Mouse (Mus musculus) retina, embryonic 14.5 days (tissue): ENCODE measurements around the gene Hal.

ENCODE experiments used
- DNase-seq: peaks from one replicate; pipeline ENCODE4 v3.0.0-alpha.2; 2015; ENCODE audit warnings: low spot score

Hal gene

DNA sequence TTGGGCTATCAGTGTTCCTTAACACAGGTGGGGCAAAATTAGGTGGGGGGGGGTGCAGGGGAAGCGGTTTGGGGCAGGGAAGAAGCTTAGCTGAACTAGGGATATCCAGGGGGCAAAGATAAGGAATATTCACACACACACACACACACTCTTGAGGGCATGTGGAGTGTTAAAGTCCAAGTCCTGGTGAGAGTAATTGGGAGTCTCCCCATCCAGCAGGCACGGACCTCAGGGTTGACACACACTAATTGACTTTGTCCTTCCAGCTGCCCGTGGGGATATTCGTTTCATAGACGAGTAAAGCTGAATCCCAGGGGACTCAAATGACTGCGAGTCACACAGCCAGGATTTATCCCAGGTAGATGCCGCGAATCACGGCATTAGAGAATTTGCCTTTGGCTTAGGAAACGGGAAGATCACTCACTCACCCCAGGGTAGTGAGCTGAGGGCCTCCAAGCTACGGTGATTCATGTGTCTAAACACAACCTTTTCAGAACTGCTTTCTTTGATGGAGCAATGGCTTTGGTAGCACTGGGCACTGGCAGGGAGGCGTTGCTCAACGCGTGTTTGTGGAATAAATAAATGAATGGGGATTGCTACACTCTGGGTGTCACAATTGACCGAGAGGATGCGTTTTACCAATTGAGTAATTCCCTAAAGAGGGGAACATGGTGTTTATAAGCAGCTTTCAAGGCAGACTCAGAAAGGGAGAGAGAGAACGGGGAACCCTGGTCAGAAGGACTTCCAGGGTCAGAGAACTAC is at the start of gene Hal:
TSS of gene Hal (plus strand) at position 703 of the 762 bp plus-strand sequence.
- DNase-seq = peak; percentile 32

DNA sequence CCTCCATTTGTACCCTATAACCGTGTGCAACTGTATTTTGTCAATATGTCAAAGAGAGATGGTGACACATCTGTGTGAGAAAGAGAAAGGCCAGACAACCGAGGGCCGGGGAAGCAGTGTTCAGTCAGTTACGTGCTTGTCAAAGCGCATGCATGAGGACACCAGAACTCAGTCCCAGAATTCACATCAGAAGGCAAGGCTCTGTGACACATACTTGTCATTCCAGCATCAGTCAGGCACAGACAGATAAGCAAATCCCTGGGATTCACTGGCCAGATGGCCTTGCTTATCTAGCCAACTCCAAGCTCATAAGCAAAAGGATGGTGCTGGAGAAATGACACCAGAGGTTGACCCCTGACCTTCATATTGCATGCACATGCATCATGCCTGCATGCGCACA is 47.1 kb upstream of the Hal start:
- DNase-seq = no peak

DNA sequence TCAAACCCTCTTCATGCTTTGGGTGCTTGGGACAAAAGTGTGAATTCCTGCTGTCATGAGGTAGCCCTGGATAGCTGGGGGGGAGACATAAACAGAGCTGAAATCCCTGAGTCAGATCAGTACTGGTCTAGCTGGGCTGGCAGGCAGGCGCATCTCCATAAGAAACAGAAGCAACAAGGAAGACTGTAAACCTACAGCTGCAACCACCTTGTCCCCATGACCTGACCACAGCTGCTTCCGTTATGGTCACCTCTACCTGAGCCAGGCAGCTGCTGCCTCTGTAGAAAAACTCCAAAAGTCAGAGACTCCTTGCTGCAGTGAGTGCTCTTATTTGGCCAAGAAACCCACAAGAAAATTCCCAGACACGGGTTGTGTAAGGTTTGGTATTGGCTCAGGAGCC is 46.4 kb upstream of the Hal start:
- DNase-seq = no peak

DNA sequence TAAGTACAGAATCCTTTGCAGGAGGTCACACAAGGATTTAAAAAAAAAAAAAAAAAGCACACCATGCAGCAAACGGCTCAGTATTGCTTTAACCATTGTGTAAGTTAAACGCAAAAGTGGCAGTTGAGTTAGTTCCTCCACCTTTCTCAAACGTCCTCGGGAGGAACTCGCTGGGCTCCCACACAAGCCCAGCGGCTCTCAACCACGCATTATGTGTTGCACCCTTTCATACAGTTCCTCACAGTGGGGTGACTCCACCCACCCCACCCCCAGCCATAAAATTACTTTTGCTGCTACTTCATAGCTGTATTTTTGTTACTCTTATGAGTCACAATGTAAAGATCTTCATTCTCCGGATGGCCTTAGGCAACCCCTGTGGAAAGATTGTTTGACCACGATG is 44.2 kb upstream of the Hal start:
- no peak for DNase-seq

DNA sequence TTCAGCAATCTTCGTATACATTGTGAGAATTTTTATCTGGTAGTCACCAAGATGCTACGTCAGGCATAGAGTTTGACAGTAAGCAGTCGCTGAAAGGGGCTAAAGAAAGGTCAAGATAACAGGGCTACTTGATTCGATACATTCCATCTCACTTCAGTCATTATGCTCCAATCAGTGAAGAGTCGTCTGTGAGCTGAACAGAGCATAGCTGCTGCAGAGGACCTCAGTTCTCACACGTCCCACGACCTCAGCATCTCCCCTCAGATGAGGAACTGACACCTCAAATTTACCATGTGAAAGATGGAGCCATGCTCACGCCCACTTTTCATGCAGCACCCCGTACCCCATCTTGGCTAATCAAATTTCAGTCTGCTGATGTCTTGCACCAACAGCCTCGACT is 41.2 kb upstream of the Hal start:
- no peak for DNase-seq

DNA sequence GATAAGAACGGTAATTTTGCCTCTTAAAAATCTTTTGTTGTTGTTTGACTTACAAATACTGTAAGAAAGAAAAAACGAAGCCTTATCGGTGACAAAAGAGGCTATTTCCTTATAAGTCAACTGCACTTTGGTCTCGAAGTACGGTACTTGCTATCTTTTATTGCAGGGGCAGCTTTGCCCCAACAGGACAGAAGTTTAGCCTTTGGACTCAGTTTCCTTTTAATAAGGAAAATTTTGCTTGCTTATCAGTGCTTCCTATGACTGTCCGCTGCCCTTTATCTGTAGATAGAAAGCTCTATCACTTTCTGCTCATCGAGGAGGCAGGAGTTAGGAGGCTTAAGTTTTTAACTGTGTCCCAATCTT is 33.9 kb upstream of the Hal start:
- DNase-seq = no peak

DNA sequence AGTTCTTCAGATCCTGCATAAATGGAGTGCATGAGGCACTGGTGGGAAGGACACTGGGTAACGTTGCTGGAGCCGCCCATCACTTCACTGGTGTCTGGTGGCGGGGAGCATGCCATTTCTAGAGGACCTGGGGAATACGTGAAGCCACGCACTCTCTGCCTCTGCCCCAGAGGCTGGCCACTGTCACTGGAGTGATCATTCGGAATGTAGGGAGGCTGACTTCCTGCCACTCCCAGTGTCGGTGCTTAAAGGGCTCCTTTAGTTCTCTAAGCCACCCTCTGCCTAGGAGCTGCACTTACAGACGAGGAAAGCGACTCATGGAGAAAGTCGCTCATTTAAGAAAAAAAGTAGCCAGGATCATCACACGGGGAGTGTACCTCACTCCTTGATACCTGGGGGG is 28.5 kb upstream of the Hal start:
- no peak for DNase-seq

DNA sequence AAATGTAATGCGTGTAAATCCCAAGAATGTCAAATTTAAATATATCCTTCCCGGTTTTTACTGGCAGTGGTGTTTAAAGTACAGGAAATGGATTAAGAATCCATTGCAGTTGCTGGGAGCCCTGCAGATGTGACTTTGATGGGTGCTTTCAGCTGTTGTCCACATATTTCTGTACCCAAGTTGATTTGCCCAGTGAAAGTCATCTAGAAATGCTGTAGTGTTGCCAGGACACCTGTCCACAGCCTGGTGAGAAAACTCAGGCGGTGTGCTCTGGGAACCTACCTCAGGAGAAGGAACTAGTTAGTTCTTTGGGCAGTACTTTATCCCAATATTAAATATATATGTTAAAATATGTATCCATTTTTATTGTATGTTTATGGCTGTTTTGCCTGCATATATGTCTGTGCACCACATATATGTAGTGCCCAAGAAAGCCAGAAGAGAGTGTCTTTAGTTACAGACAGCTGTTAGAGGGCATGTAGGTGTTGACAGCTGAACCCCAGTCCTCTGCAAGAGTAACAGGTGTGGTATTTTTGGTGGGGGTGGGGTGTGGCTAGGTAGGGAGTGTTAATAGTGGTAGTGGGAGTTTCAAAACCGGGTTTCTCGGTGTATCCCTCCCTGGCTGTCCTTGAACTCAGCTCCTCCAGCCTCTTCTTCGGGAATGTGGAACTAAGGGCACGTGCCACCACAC is 25.7 kb upstream of the Hal start:
- DNase-seq = no peak

DNA sequence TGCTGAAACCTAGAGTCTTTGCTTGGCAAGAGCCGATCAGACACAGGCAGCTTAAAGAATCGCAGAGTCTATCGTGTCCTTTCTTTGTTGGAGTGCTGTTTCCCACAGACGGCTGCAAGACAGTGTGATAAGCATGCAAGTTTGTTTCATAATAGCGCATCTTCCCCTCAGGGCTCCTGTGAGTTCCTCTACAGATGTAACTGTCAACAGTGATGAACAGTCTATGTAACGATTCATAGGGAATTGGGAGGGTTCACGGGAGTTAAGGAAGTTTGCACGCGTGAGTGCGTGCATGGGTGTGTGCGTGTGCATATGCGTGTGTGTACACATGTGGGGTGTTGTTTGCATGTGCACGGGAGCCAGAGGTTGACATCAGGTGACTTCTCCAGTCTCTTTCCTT is 25.0 kb upstream of the Hal start:
- DNase-seq = no peak

GRCm38 (mm10) chr10:93467259-93467658 is 21.3 kb upstream of the Hal start:
- no peak for DNase-seq

- DNase-seq = no peak
Measured at GRCm38 (mm10) chr10:93467791-93468190, 20.8 kb upstream of the Hal start.

DNA sequence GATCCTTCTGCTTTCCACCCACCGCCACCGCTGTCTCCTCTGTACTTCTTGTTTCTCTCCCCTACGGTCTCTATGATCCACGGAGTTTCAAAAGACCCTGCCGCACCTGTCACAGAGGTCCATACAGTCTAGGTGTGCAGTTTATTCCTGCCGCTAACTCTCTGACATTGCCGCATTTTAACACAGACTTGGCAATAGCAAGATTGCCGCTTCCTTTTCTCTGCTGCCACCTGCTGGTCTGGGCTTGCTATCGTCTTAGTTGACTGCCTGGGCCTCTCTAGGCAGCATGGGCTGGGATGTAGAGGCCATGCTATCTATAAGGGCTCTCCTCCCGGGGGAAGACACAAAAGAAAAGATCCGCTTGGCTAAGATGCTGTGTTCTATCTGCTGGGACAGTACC is 17.2 kb upstream of the Hal start:
- peak; percentile 94 for DNase-seq

DNA sequence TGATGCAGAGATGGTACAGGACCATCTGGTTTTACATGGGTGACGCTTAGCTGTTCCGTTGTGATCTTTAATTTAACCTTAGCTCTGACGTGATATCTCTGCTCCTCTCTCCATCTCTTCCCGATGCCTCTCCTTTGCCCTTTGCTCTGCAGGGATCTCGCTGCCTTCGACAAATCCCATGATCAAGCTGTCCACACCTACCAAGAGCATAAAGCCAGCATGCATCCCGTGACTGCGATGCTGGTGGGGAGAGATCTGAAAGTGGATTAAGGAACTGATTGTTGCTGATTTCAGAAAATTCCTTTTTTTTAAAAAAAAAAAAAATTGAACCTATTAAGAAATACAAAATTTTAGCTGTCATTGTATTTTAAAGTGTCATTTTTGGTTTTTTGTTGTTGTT is 4.1 kb upstream of the Hal start:
- no peak for DNase-seq

GRCm38 (mm10) chr10:93485055-93485691 is 3.4 kb upstream of the Hal start:
- no peak for DNase-seq

DNA sequence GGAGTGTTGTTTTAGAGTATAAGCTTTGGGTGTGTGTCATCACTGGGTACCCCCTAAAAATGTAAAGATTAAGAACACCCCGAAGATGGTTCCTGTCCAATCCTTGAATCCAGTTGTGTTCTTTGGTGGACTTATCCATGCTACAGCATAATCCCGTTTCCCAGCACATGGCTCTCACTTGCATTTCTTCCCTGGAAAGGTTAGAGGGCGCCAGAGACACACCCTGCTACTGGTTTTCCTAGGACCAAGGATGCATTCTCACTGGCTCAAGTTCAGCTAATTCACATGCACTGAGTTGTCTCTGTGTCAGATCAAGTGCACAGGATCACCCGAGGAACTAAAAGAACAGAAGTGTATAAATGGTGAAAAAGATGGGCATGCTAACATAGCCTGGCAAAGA is 1.9 kb upstream of the Hal start:
- no peak for DNase-seq

DNA sequence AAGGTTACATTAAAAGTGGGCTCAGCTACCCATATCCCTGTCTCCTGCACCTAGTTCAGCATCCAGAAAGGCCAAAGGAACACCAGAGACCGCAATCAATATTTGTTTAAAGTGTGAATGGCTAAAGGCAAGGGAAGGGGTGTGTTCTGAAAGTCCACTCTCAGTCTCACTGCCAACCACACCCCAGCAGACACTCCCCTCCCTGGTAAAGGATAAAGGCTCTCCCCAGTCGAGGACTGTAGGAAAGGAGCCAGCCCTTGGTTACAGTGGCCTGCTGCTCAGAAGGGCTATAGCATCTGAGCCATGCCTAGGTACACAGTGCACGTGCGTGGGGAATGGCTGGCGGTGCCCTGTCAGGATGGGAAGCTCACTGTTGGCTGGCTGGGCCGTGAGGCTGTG is 259 bp downstream of the Hal start:
- no peak for DNase-seq

DNA sequence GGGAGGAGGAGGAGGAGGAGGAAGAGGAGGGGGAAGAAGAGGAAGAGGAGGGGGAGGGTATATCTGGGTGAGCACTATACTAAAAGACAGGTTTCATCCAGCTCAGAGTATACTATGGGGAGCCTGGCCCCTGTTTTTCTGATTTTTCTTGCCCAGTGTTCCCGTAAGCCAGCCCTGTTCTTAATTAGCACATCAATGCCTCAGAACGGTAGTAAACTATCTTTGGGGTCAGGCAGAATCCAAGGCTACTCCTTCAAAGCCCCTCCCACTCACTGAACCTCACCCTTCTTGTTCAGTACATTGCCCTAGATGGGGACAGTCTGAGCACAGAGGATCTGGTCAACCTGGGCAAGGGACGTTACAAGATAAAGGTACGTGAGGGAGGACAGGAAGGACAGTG is 1.9 kb downstream of the Hal start:
- DNase-seq = no peak

DNA sequence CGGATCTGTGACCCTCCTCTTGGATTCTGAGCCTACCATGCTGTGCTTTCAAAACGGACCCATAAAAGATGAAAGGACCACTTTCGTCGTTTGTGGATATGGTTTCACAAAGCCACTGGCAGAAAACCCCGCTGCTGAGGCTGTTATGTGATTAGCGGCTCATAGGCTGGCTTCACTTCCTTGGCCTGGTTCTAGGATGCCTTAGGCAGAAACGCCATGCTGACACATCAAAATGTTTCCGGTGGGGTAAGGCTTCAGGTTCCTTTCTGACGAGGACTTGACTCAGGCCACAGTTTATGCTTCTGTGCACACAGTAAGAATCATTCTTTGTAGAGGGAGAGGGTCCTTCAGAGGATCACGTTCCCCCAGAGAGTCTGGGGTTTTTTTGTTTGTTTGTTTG is 12.3 kb downstream of the Hal start:
- no peak for DNase-seq

DNA sequence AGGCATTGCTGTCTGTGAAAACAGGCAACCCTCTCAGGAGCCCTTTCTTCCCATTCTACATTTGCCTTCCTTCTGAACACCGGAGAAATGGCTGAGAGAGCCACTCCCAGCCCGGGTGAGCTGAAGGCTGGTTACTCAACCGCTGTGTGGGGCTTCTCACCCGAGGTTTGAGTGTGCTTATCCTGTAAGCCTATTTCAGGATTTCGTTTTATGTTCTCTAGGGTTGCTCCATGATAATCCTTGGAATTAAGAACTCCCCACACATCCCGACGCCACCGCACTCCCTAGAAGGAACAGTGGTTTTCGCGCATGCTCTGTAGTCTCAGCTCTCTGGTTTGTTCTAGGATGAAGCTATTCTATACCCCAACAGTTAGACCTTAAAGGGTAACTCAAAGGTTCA is 12.8 kb downstream of the Hal start:
- no peak for DNase-seq

- peak; percentile 30 for DNase-seq
Measured at GRCm38 (mm10) chr10:93508383-93508970, 19.9 kb downstream of the Hal start.

DNA sequence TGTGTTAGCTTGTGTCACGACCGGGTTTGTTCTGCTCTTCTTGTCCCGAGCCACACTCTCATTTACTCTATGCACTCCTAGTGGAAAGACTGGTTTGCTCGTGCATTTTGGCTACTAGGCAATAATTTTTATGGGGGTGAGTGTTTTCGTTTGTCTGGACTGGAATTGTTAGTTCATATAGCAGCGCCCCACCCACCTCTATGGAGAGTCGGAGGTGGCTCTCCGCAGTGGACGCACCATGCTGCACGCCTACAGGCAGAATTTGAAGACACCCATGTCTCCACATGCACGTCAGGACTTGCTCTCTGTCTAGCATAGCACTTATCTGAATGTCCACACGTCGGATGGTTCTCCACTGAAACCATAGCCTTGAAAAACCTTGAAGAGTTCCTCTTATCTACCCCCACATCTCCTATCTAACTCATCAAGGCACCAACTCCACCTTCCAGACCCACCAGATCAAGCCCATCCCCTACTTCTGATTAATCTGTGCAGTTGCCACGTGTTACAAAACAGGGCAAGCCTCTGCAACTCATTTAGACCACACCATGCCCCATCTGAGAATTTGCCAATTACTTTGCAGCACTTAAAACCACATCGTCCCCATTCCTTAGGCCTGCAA is 21.1 kb downstream of the Hal start:
- DNase-seq = no peak

GRCm38 (mm10) chr10:93515419-93515818 is 26.9 kb downstream of the Hal start:
- DNase-seq = no peak

GRCm38 (mm10) chr10:93515927-93516326 is 27.4 kb downstream of the Hal start:
- no peak for DNase-seq
